ENCODE assay signal across 20 mouse cellular contexts in genomic region chr2:181227122-181227521, GRCm38 (mm10). TPM values are rescaled to one million over a fixed set of nuclear protein-coding genes. Genes with fewer than 3 reads are reported as not detected.
"Had no signal": no experiment of that assay in that cellular context is flagged by ENCODE, and none has a peak within 500 bp of the region (broad histone marks: within the 10 kb centered on the region; RNA-seq: fewer than 3 reads in every experiment).

No protein-coding gene starts in this region.

- H3K4me3 ChIP-seq: midbrain, embryonic 12.5 days; myocyte; neural tube, embryonic 13.5 days; neural tube, embryonic 15.5 days had no signal

- H3K4me2 ChIP-seq: lung, embryonic 14.5 days; midbrain, embryonic 12.5 days; neural tube, embryonic 13.5 days; neural tube, embryonic 15.5 days had no signal

- H3K27me3 ChIP-seq: midbrain, embryonic 12.5 days; neural tube, embryonic 13.5 days; neural tube, embryonic 15.5 days had no signal

- DNase-seq: lung, embryonic 14.5 days; midbrain, embryonic 14.5 days; retina, postnatal 1 day; right cerebral cortex, adult 18-20 months; right cerebral cortex, postnatal 25 days; right cerebral cortex, postnatal 4 days; spleen, adult 18-20 months; thymus, adult 18-20 months; thymus, postnatal 14 days; thymus, postnatal 36 days had no signal

- H3K9me3 ChIP-seq: midbrain, embryonic 12.5 days; neural tube, embryonic 13.5 days; neural tube, embryonic 15.5 days had no signal

- ATAC-seq: midbrain, embryonic 16.5 days had no signal

- H3K9ac ChIP-seq: liver, embryonic 14.5 days; lung, embryonic 14.5 days; midbrain, embryonic 12.5 days; neural tube, embryonic 13.5 days; neural tube, embryonic 15.5 days had no signal

- H3K36me3 ChIP-seq: midbrain, embryonic 12.5 days; neural tube, embryonic 13.5 days; neural tube, embryonic 15.5 days had no signal

- H3K4me1 ChIP-seq: midbrain, embryonic 12.5 days; neural tube, embryonic 13.5 days; neural tube, embryonic 15.5 days had no signal

- H3K27ac ChIP-seq: liver, embryonic 14.5 days; midbrain, embryonic 12.5 days; neural tube, embryonic 13.5 days; neural tube, embryonic 15.5 days had no signal

RNA-seq across cellular contexts. Expression of gene Fndc11, which starts 7.3 kb away (rescaled TPM):
- total RNA-seq: megakaryocyte, adult 5-6 weeks; megakaryocyte-erythroid progenitor cell, adult 5-6 weeks had no signal
- polyA plus RNA-seq: myocyte; neural tube, embryonic 11.5 days; neural tube, embryonic 13.5 days had no signal

RNA-seq across cellular contexts. Expression of gene Srms, which starts 14.1 kb away (rescaled TPM):
- total RNA-seq: megakaryocyte, adult 5-6 weeks; megakaryocyte-erythroid progenitor cell, adult 5-6 weeks had no signal
- polyA plus RNA-seq: myocyte; stomach, embryonic 14.5 days had no signal

RNA-seq across cellular contexts. Expression of gene Ptk6, which starts 24.5 kb away (rescaled TPM):
- total RNA-seq: megakaryocyte, adult 5-6 weeks; megakaryocyte-erythroid progenitor cell, adult 5-6 weeks had no signal
- polyA plus RNA-seq: lung, embryonic 14.5 days; midbrain, embryonic 12.5 days; midbrain, embryonic 14.5 days; midbrain, embryonic 16.5 days; neural tube, embryonic 11.5 days; neural tube, embryonic 13.5 days; neural tube, embryonic 15.5 days; stomach, embryonic 14.5 days had no signal
